Mouse (Mus musculus) urinary bladder, postnatal 4 days (tissue): ENCODE measurements around the gene Sf3b3.
A peak's percentile ranks its signal among the peaks of the same experiment; 100 is the strongest.
"Not testable (repeated sequence)": the region's sequence is repeated elsewhere in the genome, so short reads cannot be mapped to it uniquely, and the experiment has no call there.

Source experiments
- DNase-seq, 2 experiments: peaks; one replicate each; pipeline ENCODE4 v3.0.0; 2021 to 2022; ENCODE audit warnings: low spot score in 2 of 2

Gene Sf3b3

DNA sequence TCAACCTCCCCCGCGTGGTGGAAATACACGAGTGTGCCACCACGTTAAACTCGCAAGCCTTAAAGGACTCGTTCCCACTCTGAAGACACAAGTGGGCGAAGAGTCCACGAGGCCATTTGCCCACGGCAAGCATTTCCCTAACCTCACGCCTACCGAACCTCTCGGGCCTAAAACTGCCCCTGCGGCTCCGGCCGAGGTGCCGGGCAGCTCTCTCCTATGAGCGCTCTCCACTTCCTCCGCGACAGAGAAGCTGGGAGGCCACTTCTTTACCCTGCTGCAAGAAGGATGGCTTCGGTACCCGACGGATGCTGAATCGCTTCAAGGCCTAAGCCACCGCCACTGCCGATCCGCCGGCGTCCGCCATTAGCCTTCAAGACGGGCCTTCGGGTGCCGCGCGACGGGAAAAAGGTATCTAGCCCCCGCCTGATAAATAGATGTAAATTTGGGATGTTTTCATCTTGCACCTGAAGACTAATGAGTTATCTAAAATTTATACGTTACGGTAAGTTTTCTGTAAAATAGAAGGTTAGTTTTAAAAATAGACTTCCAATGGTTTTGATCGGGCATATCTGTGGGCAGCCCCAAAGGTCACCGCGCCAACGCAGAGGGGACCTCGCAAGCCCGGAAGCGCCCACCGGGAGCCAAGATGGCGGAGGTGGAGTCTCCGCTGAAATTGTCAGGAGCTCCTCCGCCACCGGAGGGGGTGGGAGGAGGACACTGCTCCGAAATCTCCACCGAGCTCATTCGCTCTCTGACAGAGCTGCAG is at the start of gene Sf3b3, which contains the start of gene Cog4:
Sf3b3 (minus strand) TSS at position 383 of the 766 bp plus-strand sequence.
Cog4 (plus strand) TSS at position 196 of the 766 bp plus-strand sequence.
- DNase-seq, result peak; percentile 78 to 82

- no peak for DNase-seq
These were observed 49.2 kb upstream of the Sf3b3 start for GRCm38 (mm10) chr8:110895812-110896211.

DNA sequence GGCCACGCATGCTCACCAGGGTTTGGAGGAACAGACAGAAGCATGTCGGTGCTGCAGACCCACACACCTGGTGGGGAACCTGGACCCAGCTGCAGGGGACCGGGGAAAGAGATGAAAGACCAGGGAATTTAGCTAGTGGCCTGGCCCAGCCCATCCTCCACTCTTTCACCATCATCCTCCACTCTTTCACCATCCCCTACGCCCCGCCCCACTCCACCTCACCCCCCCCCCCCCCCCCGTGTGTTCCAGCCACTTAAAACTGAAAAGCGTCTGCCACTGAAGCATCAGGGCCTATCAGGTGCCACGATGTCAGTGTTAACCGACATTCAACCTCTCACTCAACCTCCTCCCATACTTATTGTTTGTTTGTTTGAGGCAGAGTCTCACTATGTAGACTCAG is 48.7 kb upstream of the Sf3b3 start:
- no peak for DNase-seq

- DNase-seq, result no peak
These were observed 48.3 kb upstream of the Sf3b3 start for GRCm38 (mm10) chr8:110894851-110895250.

DNA sequence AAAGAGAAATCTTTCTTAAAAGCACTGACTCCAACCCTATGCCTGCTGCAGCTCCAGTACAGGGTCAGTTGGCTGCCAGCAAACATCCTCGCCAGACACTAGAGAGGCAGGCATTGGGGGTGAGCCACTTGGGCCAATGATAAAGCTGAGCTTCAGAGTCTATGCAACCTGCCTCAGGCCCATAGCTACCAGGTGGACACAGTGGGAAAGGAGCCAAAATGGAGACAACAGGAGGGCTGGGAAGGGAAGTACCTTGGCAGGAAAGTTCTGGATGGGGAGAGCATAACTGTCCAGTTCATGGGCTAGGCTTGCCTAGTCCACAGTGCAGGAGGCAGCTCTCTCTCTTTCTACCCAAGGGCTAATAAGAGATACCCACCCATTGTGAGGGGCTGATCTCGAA is 46.3 kb upstream of the Sf3b3 start:
- DNase-seq, result no peak

GRCm38 (mm10) chr8:110892040-110892439 is 45.5 kb upstream of the Sf3b3 start:
- DNase-seq, result no peak

- DNase-seq, result no peak
These were observed 43.4 kb upstream of the Sf3b3 start for GRCm38 (mm10) chr8:110889904-110890470.

GRCm38 (mm10) chr8:110888860-110889259 is 42.3 kb upstream of the Sf3b3 start:
- DNase-seq, result no peak

DNA sequence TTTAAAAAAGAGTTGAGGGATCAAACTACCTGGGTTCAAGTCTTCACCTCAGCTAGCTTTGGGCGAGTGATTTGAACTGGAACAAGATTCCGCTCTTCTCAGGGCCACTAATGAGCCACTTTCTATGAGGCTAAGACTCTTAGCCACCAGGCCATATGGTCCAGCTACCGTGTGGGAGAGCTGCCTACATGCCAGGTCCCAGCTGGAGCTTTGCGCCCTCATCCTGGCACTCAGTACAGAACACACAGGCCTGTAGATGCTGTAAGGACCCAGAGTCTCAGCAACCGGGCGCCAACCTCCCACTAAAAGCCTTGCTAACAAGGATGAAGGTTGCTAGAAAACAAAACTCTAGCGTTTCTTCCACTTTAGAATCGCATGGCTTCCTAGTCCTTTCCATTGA is 41.9 kb upstream of the Sf3b3 start:
- DNase-seq, result no peak

- no peak for DNase-seq
These were observed 41.0 kb upstream of the Sf3b3 start for GRCm38 (mm10) chr8:110887551-110887950.

GRCm38 (mm10) chr8:110886634-110887033 is 40.0 kb upstream of the Sf3b3 start:
- DNase-seq, result no peak

DNA sequence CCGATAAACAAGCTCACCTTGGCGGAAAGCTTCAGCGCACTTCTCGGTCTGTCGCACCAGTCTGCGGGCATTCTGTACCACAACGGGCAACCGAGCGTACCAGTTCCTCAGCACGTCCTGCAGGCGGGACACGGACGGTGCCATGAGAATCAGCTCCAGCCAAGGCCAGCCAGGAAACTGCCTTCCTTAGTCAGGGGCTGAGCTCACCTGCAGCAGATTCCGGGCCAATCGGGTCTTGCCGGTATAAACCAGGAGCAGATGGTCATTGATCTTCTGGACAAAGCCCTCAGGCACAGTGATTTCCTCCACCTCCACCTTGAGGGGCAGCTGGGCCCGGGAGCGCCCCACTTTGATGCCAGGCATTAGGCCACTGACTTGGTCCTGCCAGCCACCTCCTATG is 37.2 kb upstream of the Sf3b3 start:
- DNase-seq, result no peak

GRCm38 (mm10) chr8:110881741-110882310 is 35.2 kb upstream of the Sf3b3 start:
- no peak for DNase-seq

GRCm38 (mm10) chr8:110877862-110878261 is 31.3 kb upstream of the Sf3b3 start:
- DNase-seq, result no peak

DNA sequence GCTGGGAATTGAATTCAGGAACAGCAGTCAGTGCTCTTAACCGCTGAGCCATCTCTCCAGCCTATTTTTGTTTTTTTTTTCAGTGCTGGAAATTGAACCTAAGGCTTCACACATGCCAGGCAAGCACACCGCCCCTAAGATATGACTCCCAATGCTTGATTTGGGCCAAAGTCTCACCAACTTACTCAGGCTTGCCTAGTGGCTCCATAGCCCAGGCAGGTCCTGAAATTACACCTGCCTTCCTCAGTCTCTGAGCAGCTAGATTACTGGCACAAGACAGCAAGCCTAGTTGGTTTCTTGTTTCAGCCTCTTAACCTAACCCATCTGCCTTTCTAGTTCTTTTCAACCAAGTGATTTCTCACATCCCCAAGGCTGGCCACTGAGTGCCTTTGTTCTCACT is 23.9 kb upstream of the Sf3b3 start:
- DNase-seq, result no peak

DNA sequence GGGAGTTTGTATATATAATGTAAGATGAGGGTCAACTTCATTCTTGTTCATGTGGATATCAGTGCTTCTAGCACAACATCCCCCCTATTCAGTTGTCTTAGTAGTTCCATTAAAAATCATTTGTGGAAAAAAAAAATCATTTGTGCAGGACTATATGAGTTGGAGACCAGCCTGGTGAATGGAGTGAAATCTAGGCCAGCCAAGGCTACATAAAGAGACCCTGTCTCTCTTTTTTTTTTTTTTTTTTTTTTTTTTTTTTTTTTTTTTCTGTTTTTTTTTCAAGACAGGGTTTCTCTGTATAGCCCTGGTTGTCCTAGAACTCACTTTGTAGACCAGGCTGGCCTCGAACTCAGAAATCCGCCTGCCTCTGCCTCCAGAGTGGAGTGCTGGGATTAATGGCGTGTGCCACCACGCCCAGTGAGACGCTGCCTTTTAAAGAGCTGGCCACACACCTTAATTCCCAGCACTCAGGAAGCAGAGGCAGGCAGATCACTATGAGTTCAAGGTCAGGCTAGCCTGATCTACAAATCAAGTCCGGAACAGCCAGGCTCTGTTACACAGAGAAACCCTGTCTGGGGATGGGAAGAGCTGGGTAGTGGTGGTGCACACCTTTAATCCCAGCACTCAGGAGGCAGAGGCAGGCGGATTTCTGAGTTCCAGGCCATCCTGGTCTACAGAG is 14.9 kb upstream of the Sf3b3 start:
- not testable (repeated sequence) for DNase-seq

DNA sequence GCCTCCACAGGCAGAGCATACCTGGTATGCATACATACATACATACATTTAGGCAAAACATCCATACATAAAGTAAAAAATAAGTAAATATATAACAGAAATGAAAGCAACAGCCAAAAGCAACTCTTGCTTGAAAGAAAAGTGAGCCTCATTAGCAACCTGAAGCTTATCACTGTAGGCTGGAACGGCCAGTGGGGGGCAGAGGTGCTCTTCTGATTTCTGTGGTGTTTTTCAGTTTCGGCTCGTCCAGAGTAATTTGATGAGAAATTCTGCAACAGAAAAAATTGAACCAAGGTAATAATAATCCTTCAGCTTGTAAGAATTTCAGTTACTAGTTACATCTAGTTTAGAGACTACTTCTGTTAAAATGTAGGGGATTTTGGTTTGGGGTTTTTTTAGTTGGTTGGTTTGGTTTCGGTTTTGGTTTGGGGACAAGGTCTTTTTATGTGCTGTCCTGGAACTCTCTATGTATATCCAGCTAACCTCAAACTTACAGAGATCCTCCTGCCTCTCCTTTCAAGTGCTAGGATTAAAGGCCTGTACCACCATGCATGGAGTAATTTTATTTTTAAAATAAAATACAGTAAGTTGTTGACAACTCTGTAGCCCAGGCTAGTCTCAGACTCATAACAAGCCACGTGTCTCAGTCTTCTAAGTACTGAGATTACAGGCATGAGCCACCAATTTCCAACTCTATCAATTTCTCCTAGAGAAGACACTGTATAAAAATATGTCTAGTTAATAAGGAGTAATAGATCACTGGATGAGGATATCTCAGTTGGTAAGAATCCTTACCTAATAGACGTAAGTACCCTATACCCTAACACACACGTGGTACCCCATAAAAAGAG is 13.3 kb upstream of the Sf3b3 start:
- no peak for DNase-seq

GRCm38 (mm10) chr8:110856760-110857461 is 10.3 kb upstream of the Sf3b3 start:
- no peak for DNase-seq

DNA sequence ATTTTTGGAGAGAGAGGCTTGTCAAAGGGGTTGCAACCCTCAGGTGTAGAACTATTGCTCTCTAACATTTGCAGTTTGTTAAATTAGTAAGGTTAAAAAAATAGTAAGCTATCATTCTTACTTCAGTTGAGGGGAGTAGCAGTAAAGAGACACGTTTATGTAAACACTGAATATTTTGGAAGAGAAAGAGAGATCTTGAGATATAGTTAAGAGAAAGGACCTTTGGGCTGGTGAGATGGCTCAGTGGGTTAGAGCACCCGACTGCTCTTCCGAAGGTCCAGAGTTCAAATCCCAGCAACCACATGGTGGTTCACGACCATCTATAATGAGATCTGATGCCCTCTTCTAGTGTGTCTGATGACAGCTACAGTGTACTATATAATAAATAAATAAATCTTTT is 9.5 kb upstream of the Sf3b3 start:
- not testable (repeated sequence) for DNase-seq

GRCm38 (mm10) chr8:110851186-110851585 is 4.6 kb upstream of the Sf3b3 start:
- no peak for DNase-seq
